Mouse (Mus musculus) T-helper 2 cell (primary cell): ENCODE results near the gene Apod.
"Not testable (repeated sequence)": the region's sequence is repeated elsewhere in the genome, so short reads cannot be mapped to it uniquely, and the experiment has no call there.

Experiments used
- in situ Hi-C: fragments of 300-600 bp; cut with MboI, MseI; formaldehyde crosslinking; loops from one replicate; pipeline ENCODE4 v1.15.1; 2025; ENCODE audit warnings: high pct_unique_total_duplicates

Gene Apod

DNA sequence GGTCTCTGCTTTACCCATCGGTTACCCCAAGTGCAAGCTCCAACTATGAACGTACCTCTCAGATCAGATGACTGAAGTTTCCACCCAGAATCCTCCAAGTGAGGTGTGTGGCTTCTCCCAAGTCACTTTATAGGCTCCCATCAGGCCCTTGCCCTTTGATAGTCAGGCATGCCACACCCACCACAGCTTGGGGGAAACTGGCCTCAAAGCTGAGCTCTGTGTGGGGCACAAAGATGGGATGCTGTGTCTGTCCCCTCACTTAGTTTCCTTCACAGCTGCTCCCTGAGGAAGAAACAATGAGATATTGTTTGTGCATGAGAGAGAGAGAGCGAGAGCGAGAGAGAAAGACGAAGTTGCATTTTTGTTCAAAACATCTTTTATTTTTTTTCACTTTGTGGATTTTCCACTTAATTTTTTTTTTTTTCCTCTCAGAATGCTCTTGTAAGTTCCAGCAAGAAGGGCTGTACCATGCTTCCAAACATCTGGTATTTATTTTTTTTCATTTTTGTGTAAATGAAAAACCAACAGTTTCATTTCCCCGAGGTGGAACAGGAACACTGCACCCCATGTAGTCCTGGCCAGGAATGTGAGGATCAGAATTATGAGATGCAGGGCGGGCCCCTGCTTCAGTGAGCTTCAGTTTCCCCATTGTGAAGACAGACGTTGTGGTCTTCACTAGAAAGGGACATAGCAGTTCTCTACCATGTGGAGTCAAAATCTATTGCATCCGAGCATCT lies at the start of gene Apod:
Gene Apod (minus strand): TSS at position 312 of the 737 bp plus-strand sequence.
- in situ Hi-C loops = no loop called here

DNA sequence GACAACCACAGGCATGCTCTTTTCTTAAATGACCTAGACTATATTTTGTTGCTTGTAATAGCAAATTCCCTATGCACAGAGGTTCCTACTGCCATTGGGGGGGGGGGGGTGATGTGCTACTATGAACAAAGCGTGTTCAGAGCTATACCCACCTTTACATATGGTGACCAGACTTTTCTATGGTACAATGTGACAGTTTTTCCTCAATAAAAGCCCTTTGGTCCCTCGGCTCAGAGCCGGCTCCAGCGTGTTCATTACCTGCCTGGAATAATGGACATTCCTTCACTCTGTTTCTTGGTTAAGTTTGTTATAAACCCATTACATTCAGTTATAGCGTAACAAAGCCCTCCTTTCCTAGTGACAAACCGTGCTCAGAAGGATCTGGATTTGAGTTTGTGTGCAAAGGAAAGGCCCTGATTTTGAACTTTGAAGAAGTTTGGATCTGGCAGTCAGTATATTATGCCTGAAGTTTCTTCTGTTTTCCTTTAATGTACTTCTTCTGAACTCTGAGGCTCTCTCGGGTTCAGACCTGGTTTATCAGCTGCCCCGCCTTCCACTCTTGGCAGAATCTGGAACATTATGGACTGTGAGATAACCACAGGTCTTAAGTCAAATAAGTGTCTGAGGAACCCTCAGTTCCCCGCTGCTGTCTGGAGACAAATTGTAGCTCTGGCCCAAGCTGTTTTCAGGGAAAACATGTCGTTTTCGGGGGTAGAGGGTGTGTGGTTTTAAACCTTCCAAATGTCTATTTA lies 49.3 kb upstream of the Apod start:
- in situ Hi-C loops = loop anchor here (25.0 kb wide), 1 partner anchor 427 kb away; no protein-coding TSS in a partner anchor

DNA sequence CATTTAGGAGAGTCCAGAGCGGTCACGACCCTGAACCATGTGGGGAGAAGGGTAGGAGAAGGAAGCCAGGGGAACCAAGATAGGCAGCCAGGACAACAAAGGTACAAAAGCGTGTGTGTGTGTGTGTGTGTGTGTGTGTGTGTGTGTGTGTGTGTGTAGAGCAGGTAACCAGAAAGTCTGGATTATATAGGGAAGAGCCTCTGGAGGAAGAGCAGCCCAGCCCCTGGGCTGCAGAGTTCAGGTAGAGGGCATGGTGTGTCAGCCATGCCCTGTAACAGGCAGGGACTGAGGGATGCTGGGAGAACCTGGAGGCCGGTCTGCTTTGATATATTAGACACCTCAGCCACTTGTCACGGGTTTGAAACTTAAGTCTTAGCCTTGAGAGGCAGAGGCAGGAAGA lies 44.9 kb upstream of the Apod start:
- in situ Hi-C loops = loop anchor here (25.0 kb wide), 1 partner anchor 422 kb away; no protein-coding TSS in a partner anchor

DNA sequence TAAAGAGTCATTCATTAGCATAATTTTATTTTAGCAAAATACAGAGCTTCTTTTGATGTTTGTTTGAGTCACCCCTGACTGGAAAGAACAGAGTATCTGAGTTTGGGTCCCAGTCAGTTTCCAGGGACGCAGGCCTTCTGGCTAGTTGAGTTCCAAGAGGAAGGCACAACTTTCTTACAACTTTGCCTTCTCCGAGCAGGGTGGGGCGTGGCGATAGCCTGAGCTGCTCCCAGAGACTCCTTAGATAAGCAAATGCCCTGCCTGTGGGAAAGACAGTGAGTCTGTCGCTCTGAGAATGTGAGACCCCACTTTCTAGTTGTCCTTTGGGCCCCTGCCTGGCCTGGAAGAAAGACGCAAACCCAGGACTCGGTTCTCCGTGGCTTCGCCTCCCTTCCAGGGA lies 44.4 kb upstream of the Apod start:
- in situ Hi-C loops = loop anchor here (25.0 kb wide), 1 partner anchor 422 kb away; no protein-coding TSS in a partner anchor

DNA sequence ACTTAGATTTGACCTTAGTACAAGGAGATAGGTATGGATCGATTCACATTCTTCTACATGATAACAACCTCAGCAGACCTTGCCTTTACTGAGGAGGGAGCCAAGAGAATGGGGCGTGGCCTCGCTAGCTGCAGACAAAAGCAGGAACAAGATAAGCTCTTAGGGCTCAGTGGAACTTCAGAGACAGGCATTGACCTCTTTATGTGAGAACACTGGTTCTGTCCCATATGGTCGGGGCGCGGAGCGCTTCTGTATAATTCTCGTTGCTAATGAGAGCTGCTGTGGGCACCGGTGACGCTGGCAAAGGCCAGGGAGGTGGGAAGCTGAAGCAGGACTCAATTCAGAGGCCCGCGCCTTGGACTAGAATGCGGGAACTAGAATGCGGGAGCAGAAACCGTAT lies 44.0 kb upstream of the Apod start:
- in situ Hi-C loops = loop anchor here (25.0 kb wide), 1 partner anchor 421 kb away; no protein-coding TSS in a partner anchor

DNA sequence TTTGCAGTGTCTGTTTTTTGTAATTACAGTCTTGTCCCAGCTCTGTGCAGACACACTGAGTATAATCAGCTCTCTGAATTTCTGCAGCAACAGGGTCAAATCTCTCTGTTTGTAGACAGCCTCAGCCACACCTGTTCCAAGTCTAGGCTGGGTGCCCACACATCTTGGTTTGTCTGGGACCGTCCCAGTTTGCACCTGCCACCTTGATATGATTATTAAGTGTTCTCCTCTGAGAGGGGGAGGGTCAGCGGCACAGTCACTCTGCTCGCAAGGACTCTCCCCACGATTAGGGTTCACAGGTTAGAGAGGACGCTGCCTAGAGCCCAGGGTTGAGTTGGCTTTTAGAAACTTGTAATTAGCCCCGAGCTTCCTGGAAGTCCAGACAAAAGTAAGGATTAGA lies 41.3 kb upstream of the Apod start:
- in situ Hi-C loops = loop anchor here (25.0 kb wide), 1 partner anchor 419 kb away; no protein-coding TSS in a partner anchor

DNA sequence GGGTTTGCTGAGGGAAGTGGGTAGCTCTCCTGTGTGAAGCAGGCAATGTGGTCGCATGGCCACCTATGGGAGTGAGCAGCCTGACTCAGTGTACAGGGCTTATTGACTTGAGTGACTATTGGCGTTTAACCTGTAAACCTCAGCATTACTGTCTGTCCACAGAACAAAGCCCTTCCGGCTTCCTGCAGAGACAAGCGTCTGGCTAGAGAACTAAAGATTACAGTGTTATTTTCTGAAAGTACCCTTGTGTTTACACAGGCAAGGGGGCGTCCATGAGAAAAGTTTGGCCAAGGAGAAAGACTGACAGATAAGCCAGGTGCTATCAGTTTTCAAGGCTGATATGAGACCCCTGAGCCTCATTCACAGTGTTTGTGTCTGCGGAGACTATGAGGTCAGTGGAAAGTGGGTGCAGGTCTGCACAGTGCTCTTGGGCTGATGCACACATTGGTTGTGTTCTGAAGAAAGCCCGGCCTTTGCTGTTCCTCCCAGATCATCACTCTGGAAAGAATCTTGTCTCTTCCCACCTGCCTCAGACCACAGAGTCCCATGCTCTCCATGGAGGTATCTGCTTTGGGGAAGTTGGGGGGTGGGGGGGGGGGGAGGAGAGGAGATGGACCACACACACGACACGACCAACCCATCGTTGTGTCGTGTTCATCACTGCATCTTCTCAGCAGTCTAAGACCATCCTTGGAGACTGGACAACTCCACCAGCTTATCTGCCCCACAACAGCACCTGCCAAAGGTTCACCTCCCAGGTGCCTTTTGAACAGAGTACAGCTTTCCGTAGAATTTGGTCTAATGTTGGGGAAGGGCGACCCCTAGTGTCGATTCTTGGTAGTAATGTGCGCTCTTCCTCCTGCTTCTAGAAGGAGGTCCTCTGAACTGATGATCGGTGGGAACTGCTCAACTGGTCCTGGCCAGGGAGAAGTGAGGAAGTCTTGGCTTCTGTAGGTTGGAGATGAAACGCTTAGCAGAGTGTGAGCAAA lies 40.0 kb upstream of the Apod start:
- in situ Hi-C loops = loop anchor here (25.0 kb wide), 1 partner anchor 417 kb away; no protein-coding TSS in a partner anchor

DNA sequence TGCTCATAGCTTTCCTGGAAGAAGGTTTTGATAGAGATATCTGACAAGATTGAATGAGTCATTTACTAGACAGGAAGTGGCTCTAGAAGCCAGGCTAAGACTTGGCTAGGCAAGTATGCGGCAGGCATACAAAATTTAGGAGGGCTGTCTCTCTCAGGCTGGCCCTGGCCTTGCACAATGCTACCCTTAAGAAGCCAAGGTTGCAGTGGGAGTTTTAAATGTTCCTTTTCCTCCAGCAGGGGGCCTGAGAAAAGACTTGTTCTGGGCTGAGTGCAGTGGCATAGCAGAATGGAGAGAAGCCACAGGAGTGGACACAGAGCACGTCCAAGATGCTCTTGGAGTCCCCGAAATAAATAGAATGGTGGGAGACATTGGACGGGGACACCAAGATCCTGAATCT lies 38.4 kb upstream of the Apod start:
- in situ Hi-C loops = loop anchor here (25.0 kb wide), 1 partner anchor 416 kb away; no protein-coding TSS in a partner anchor

DNA sequence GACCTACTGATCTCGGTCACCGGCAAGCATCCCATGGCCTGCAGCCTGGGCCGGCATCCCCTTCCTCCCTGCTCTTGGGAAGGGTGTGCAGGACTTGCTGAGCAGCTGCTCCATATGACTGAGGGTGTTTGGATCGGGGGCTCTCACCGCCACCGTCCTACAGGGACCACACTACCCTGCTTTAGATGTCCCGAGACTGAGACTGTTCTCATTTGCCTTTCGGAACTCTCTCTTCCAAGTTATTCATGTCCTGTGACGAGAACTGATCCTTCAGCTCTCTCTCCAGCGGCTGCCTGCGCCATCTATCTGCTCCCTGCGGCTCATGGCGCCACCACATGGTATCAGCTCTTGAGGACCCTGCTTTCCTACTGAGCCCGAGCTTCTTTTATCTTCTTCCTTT lies 33.0 kb upstream of the Apod start:
- in situ Hi-C loops = no loop called here

DNA sequence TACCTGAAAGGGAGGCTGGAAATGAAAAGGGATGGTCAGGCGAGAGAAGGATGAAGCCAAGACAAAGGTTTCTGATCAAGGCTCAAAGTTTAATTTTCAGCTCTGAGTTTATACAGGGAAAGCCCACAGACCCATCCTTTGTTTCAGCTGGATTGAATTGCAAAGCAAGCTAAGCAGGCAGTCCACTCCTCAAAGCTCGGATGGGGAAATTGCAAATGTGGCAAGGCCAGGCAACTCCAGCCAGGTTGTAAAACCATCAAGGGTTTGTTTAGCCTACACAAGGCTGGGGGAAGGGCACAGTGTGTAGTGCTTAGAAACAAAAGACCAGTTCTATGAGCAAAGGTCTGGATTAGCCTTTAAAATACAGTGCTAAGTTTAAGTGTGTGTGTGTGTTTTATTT lies 28.4 kb upstream of the Apod start:
- in situ Hi-C loops = loop anchor here (5.0 kb wide), 1 partner anchor 751 kb away; no protein-coding TSS in a partner anchor

DNA sequence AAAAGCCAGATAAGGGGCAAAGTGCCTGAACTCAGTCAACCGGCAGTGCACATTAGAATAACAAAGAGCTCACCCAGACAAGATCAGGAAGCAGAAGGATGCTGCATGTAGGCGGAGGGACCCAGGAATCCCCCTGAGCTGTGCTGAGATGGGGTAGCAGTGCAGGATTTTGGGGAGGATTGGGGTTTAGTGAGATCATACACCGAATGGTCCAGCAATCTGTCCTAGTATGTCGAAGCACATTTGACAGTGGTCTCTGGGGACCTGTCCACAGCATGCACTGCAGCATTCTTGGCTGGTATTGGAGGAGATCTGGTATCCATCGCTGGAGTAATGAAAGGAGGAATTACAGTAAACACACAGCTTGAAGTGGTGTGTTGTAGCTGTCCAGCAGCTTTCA lies 27.9 kb upstream of the Apod start:
- in situ Hi-C loops = loop anchor here (5.0 kb wide), 1 partner anchor 750 kb away; no protein-coding TSS in a partner anchor

DNA sequence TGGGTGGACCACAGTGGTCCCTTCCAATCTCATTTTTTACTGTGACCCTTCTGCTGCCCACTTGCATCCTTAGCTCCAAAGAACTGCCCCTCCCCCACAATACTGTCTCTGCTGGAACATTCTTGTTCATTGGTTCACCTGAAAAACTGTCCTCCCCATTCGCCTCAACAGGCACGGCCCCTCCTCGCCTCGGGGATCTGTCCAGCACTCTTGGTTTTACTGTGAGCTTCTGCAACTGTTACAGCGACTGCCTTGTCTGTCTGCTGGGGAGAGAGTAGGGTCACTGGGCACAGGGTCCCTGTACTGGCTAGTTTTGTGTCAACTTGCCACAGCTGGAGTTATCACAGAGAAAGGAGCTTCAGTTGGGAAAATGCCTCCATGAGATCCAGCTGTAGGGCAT lies 24.7 kb upstream of the Apod start:
- in situ Hi-C loops = no loop called here

DNA sequence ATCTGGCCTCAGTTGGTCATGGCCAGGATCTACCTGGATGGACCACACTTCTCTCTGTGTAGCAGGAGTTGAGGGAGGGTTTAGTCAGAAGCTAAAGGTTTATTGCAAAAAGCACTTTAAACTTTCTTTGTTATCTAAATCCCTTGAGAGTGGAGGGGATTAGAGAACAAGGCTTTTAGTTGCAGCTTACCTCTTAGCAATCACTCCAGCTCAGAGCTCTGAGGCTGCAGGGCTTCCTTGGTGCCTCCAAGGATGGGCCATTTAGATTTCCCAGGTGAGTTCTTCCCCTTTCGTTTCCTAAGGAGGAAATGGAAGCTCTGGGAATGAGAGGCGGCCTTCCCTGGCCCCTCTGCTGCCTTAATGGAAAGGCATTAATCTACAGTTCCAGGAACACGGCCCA lies 23.3 kb upstream of the Apod start:
- in situ Hi-C loops = no loop called here

DNA sequence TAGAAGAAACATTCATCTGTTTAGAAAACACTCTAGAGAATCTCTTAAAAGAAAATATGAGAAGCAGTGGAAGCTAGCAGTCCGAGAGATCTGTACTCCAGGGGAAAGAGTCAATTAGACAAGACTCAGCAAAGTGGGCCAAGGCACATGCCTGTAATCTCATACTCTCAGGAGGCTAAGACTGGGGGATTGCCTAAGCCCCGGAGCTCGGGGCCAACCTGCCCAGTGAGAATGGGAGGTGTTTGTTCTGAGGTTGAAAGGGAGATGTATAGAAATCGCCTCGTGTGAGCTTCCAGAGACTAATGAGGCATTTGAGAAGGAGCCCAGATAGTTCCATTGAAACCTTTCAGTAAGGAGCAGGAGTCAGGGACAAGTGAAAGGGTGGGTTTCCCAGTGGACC lies 20.2 kb upstream of the Apod start:
- in situ Hi-C loops = no loop called here

DNA sequence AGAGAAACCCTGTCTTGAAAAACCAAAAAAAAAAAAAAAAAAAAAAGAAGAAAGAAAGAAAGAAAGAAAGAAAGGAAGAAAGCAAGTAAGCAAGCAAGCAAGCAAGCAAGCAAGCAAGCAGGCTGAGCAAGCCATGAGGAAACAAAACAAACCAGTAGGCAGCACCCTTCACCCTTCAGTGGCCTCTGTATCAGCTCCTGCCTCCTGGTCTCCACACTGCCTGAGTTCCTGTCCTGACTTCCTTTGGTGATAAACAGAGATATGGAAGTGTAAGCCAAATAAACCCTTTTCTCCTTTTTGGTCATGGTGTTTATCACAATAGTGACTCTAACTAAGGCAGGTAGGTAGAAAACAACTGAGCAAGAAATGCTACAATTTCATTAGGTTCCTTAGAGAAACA lies 18.0 kb upstream of the Apod start:
- in situ Hi-C loops = no loop called here

DNA sequence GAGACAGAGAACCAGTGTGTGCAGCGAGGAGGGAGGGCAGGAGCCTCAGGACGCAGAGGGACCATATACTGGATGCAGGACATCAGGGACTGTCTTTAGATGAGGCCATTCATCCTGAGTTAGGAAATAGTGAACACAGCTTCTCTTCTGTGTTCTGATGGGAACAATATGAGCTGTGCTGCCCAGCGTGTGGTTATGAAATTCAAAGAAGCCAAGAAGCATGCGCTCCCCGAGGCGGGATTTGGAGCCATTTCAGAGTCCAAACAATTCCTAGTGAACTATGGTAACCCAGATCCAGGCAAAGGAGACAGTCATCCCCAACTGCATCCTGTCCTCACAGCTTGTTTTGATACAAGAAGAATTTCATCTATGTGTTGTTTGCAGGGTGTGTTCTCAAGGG lies 16.4 kb upstream of the Apod start:
- in situ Hi-C loops = not testable (repeated sequence)

DNA sequence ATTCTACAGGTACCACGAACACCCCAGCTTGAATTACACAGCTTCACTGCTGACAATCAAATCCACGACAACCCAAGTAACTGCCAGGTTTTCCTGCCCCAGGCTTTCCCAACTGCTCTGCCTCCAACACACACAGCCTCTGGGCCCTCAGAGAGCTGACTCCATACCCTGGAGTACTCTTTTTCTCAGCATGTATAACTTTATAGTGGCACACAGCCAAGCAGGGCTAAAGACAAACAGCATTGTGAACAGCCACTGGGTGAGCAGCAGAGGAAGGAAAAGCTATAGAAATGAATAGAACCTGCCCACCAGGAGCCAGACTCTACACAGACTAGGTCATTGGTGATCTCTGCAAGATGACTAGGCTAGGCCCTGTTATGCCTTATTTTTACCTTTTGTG lies 15.1 kb upstream of the Apod start:
- in situ Hi-C loops = loop anchor here (10.0 kb wide), 1 partner anchor 485 kb away; no protein-coding TSS in a partner anchor

DNA sequence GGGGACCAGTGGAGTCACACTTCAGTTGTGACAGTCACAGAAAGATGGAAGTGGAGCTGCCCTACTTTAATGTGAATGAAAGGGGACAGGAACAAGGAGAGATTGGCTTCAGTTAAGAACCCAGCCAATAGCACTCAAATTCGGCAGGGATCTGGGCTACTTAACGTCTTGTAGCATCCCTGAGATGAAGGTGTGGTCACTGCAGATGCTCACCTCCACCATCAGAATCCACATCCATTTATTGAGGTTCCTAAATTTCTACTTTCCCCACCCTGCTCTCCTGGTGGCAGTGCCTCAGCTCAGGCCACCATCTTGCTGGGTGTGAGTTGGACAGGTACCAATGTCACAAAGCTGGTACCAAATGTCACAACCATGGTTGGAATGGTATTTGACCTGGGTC lies 13.3 kb upstream of the Apod start:
- in situ Hi-C loops = loop anchor here (10.0 kb wide), 1 partner anchor 483 kb away; no protein-coding TSS in a partner anchor

DNA sequence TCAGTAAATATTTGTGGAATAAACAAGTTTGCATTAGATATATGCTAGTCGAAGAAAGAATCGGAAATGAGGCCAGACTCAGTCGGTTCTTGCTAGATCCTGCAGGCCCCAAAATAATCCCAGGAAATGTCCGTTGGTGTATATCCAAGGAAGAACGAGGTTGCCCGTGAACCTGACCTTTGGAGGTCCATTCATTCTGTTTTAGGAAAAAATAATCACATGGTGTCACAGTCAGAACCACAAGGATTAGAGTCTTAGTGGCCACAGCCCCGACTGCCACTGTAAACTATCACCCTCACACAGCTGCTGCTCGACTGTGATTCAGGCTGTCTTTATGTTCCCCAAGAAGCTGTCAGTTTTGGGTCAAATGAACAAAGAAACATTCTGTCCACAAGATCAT lies 12.8 kb upstream of the Apod start:
- in situ Hi-C loops = loop anchor here (10.0 kb wide), 1 partner anchor 483 kb away; no protein-coding TSS in a partner anchor

DNA sequence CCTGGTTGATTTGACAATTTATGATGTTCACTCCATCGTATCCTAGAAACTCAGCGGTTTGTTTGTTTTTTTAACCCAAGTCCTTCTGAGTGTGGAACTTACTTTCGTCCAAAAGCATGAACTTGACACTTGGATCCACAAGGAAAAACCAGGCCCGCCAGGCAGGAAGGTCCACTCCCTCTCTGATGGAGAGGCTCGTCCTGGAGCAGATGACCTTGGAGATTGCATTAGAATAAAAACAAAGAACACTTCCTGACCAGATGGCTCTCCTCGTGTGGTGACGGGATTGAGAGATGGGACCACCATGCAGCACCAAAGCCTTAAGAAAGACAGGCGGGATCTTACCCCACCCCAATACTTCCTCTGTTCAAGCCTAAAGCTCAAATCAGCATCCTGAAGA lies 12.1 kb upstream of the Apod start:
- in situ Hi-C loops = loop anchor here (10.0 kb wide), 1 partner anchor 482 kb away; no protein-coding TSS in a partner anchor

DNA sequence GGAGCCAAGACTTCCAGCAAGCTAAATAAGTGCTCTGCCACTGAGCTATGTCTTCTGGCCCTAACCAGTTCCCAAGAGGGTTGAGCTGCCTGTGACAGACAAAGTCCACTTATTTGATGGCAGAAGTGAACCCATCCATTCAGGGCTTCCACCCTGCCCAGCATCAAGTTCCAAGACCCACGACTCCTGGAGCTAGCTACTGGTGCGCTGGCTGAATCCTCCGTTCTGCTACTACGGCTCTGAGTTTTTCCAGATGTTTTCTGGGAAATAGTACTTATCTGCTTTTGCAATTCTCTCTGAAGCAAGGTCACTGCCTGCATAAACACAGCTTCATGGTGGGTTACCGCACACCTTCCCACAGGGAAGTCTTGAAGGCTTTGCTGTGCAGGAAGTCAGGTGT lies 11.4 kb upstream of the Apod start:
- in situ Hi-C loops = loop anchor here (10.0 kb wide), 1 partner anchor 481 kb away; no protein-coding TSS in a partner anchor
